Mouse (Mus musculus) mammary gland, adult 2 months (tissue): ENCODE data around the gene Sfswap. TPM values are rescaled to one million over a fixed set of nuclear protein-coding genes. Genes with fewer than 3 reads are reported as not detected.

Experiments used
- polyA plus RNA-seq: library from polyadenylated mRNA; depleted of rRNA; stranded (reverse); fragments of >200 nt; gene quantifications from 2 replicates; pipeline ENCODE4 v1.2.3, GENCODE M21; 2012; ENCODE audit warnings: low replicate concordance; rRNA removed

The Sfswap gene
- 84.9 and 104 TPM in 2 replicates for polyA plus RNA-seq

GRCm38 (mm10) chr5:129500722-129501634 lies at the start of gene Sfswap:
Gene Sfswap (plus strand): TSS chr5:129501221.

DNA sequence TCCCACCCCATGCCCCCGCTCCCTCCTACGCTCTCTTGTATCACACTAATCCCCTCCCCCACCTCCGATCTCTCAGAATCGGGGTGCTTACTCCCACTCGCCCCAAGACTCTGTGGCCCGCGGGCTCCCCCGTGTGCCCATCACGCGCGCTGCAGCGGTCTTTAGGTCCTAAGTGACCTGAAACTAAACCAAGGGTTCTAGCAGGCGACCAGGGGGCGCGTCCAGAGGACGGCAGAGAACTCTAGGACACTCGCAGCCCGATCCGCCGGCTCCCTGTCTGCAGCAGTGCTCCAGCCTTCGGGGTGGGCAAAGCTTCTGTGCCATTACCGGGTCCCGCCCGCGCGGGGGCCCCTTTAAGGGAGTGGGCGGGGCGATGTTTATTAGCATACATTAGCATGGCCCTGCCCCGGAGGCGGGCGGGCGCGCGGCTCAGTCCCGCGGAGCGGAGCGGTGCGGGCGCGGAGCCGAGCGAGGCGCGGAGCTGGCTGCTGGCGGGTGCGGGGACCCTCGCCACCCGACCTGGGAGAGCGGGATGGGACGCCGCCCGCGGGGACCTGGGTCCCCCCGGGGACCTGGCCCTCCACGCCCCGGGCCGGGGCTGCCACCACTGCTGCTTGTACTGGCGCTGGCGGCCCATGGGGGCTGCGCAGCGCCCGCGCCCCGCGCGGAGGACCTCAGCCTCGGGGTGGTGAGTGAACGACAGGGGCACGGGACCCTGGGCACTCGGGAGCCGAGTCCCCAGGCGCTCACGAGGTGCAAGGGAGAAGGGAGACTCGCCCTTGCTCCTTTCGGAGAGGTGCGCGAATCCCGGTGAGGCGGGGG lies 83.0 kb downstream of the Sfswap start, which contains the start of gene Mmp17:
Gene Mmp17 (plus strand): TSS at position 409 of the 822 bp plus-strand sequence.

Other genes with a start within 250 kb of the Sfswap start
- 2.0 TPM in 2 replicates for gene Mmp17, start 82.9 kb downstream of the Sfswap start, polyA plus RNA-seq
- gene Zfp11, start 168.9 kb downstream of the Sfswap start, polyA plus RNA-seq, result 1.1 and 2.5 TPM in 2 replicates
- not detected in 2 replicates for gene Sept14, start 207.3 kb downstream of the Sfswap start, polyA plus RNA-seq
- gene Mrps17, start 214.3 kb downstream of the Sfswap start, polyA plus RNA-seq, result 45.9 and 83.8 TPM in 2 replicates
- 38.0 and 95.0 TPM in 2 replicates for gene Nipsnap2, start 223.8 kb downstream of the Sfswap start, polyA plus RNA-seq